Mouse (Mus musculus) heart, embryonic 15.5 days (tissue): Measurements from ENCODE around the gene Sp3. TPM values are rescaled to one million over a fixed set of nuclear protein-coding genes. Genes with fewer than 3 reads are reported as not detected.

Experiments
- ATAC-seq: fragments of 200-750 bp; cut with Nextera tagmentation; replicated peaks from 2 replicates; pipeline ENCODE4 v1.8.0; 2017; ENCODE audit warnings: low read depth, moderate TSS enrichment; ENCODE audit not compliant: insufficient number of reproducible peaks, insufficient read depth, low FRiP score
- H3K27ac ChIP-seq: fragments of 300-500 bp; sonication (generic); 2 replicates; pipeline ENCODE4 v1.5.1; 2015; ENCODE audit warnings: mild to moderate bottlenecking, inconsistent platforms
- H3K27me3 ChIP-seq: fragments of 300-500 bp; sonication (generic); 2 replicates; pipeline ENCODE4 v1.6.1; 2015; ENCODE audit warnings: inconsistent platforms
- H3K36me3 ChIP-seq: fragments of 300-500 bp; sonication (generic); 2 replicates; pipeline ENCODE4 v1.6.1; 2015; ENCODE audit warnings: mild to moderate bottlenecking, inconsistent platforms
- H3K4me1 ChIP-seq: fragments of 300-500 bp; sonication (generic); replicated peaks from 2 replicates; pipeline ENCODE4 v1.6.1; 2015; ENCODE audit warnings: inconsistent platforms
- H3K4me2 ChIP-seq: fragments of 300-500 bp; sonication (generic); 2 replicates; pipeline ENCODE4 v1.6.1; 2015; ENCODE audit warnings: inconsistent platforms, mild to moderate bottlenecking, moderate library complexity
- H3K4me3 ChIP-seq: fragments of 300-500 bp; sonication (generic); 2 replicates; pipeline ENCODE4 v1.5.1; 2015; ENCODE audit warnings: mild to moderate bottlenecking, inconsistent platforms
- H3K9ac ChIP-seq: fragments of 300-500 bp; sonication (generic); 2 replicates; pipeline ENCODE4 v1.6.1; 2015; ENCODE audit warnings: mild to moderate bottlenecking, inconsistent platforms
- H3K9me3 ChIP-seq: fragments of 300-500 bp; sonication (generic); replicated peaks from 2 replicates; pipeline ENCODE4 v1.6.1; 2016; ENCODE audit warnings: inconsistent platforms
- WGBS: fragments of 180-500 bp; shearing (Covaris S2); methylation state at CpG from one replicate; pipeline ENCODE4 v1.1.7; 2015; ENCODE audit warnings: mixed read lengths; 5-methylcytosine and 5-hydroxymethylcytosine counted together
- polyA plus RNA-seq: library from polyadenylated mRNA; unstranded; fragments of >200 nt; fragmentation: Nextera tagmentation; extraction: Ambion mirVana; gene quantifications from 2 replicates; pipeline ENCODE4 v1.2.1, GENCODE M21; 2015

Gene Sp3
- polyA plus RNA-seq, 1 experiment from 2014 or later, result 31.3 TPM

- no peaks in the 10 kb centered on the region for H3K9me3 ChIP-seq
- H3K27ac ChIP-seq, result no peak overlapping the region
- H3K4me2 ChIP-seq, result peak overlapping the region; percentile 29; the same call in 1 of the 2 replicates
- H3K9ac ChIP-seq, result no peak overlapping the region
- no peak overlapping the region for H3K4me3 ChIP-seq
- no peaks in the 10 kb centered on the region for H3K27me3 ChIP-seq
- H3K36me3 ChIP-seq, result peaks cover 10% of the 10 kb centered on the region
- peaks cover 20% of the 10 kb centered on the region for H3K4me1 ChIP-seq
- no peak for ATAC-seq
Measured at GRCm38 (mm10) chr2:72976036-72976435, 4.2 kb downstream of the Sp3 start.

GRCm38 (mm10) chr2:72970831-72971230 is 9.4 kb downstream of the Sp3 start:
- no peak overlapping the region for H3K9ac ChIP-seq
- ATAC-seq, result no peak
- H3K36me3 ChIP-seq, result peaks cover 28% of the 10 kb centered on the region
- WGBS, result 89% methylated on average over 6 of the region's 6 CpGs
- H3K4me3 ChIP-seq, result no peak overlapping the region
- no peaks in the 10 kb centered on the region for H3K9me3 ChIP-seq
- no peak overlapping the region for H3K27ac ChIP-seq
- H3K4me2 ChIP-seq, result no peak overlapping the region
- peaks cover 8% of the 10 kb centered on the region for H3K4me1 ChIP-seq
- H3K27me3 ChIP-seq, result no peaks in the 10 kb centered on the region

- no peak overlapping the region for H3K9ac ChIP-seq
- WGBS, result 90% methylated on average over 4 of the region's 4 CpGs
- H3K36me3 ChIP-seq, result peaks cover 28% of the 10 kb centered on the region
- no peak overlapping the region for H3K4me3 ChIP-seq
- no peaks in the 10 kb centered on the region for H3K27me3 ChIP-seq
- no peak overlapping the region for H3K4me2 ChIP-seq
- ATAC-seq, result no peak
- H3K9me3 ChIP-seq, result no peaks in the 10 kb centered on the region
- H3K27ac ChIP-seq, result no peak overlapping the region
- H3K4me1 ChIP-seq, result peaks cover 4% of the 10 kb centered on the region; the same call in 1 of the 2 replicates
Measured at GRCm38 (mm10) chr2:72970302-72970701, 9.9 kb downstream of the Sp3 start.

GRCm38 (mm10) chr2:72968536-72968935 is 11.7 kb downstream of the Sp3 start:
- no peak overlapping the region for H3K4me3 ChIP-seq
- ATAC-seq, result no peak
- WGBS, result 96% methylated on average over 1 of the region's 1 CpGs
- H3K27me3 ChIP-seq, result no peaks in the 10 kb centered on the region
- no peak overlapping the region for H3K9ac ChIP-seq
- no peaks in the 10 kb centered on the region for H3K4me1 ChIP-seq
- no peak overlapping the region for H3K4me2 ChIP-seq
- no peak overlapping the region for H3K27ac ChIP-seq
- no peaks in the 10 kb centered on the region for H3K9me3 ChIP-seq
- peaks cover 28% of the 10 kb centered on the region for H3K36me3 ChIP-seq

- H3K4me3 ChIP-seq, result no peak overlapping the region
- ATAC-seq, result no peak
Measured at GRCm38 (mm10) chr2:72965450-72965849, 14.8 kb downstream of the Sp3 start.

GRCm38 (mm10) chr2:72956415-72956814 is 23.8 kb downstream of the Sp3 start:
- H3K4me1 ChIP-seq, result 0 out of 2 replicates have a peak, but pooled peaks cover 2% of the 10 kb centered on the region
- H3K27me3 ChIP-seq, result no peaks in the 10 kb centered on the region
- peaks cover 23% of the 10 kb centered on the region for H3K36me3 ChIP-seq
- ATAC-seq, result no peak
- H3K9ac ChIP-seq, result no peak overlapping the region
- no peak overlapping the region for H3K4me3 ChIP-seq
- no peaks in the 10 kb centered on the region; the same call in 1 of the 2 replicates for H3K9me3 ChIP-seq
- H3K27ac ChIP-seq, result no peak overlapping the region
- H3K4me2 ChIP-seq, result no peak overlapping the region
- WGBS, result 96% methylated on average over 3 of the region's 3 CpGs

More at GRCm38 (mm10) chr2:72965450-72965849, 14.8 kb downstream of the Sp3 start:
- 78% methylated on average over 2 of the region's 2 CpGs for WGBS
- Histone ChIP-seq H3K27me3 (no peaks in the 10 kb centered on the region), H3K9me3 (no peaks in the 10 kb centered on the region; the same call in 1 of the 2 replicates), H3K4me1 (peaks cover 3% of the 10 kb centered on the region; the same call in 1 of the 2 replicates), H3K36me3 (peaks cover 20% of the 10 kb centered on the region), H3K4me2 (no peak overlapping the region), H3K9ac (no peak overlapping the region), H3K27ac (no peak overlapping the region)

GRCm38 (mm10) chr2:72952979-72953378 is 27.3 kb downstream of the Sp3 start:
- no peaks in the 10 kb centered on the region for H3K4me1 ChIP-seq
- no peak overlapping the region for H3K4me3 ChIP-seq
- H3K27ac ChIP-seq, result no peak overlapping the region
- WGBS, result 90% methylated on average over 3 of the region's 3 CpGs
- no peak overlapping the region for H3K9ac ChIP-seq
- H3K36me3 ChIP-seq, result peaks cover 21% of the 10 kb centered on the region
- ATAC-seq, result no peak
- no peak overlapping the region for H3K4me2 ChIP-seq
- no peaks in the 10 kb centered on the region for H3K27me3 ChIP-seq
- no peaks in the 10 kb centered on the region for H3K9me3 ChIP-seq

GRCm38 (mm10) chr2:72935937-72936336 is 44.3 kb downstream of the Sp3 start:
- no peak overlapping the region for H3K4me3 ChIP-seq
- no peaks in the 10 kb centered on the region for H3K4me1 ChIP-seq
- WGBS, result 28% methylated on average over 1 of the region's 1 CpGs
- H3K27ac ChIP-seq, result no peak overlapping the region
- peaks cover 19% of the 10 kb centered on the region; the same call in 1 of the 2 replicates for H3K36me3 ChIP-seq
- no peak overlapping the region for H3K9ac ChIP-seq
- H3K4me2 ChIP-seq, result no peak overlapping the region
- ATAC-seq, result no peak
- no peaks in the 10 kb centered on the region for H3K9me3 ChIP-seq
- H3K27me3 ChIP-seq, result no peaks in the 10 kb centered on the region

- H3K9me3 ChIP-seq, result no peaks in the 10 kb centered on the region
- no peak overlapping the region for H3K27ac ChIP-seq
- peaks cover 3% of the 10 kb centered on the region; the same call in 1 of the 2 replicates for H3K36me3 ChIP-seq
- ATAC-seq, result no peak
- no peak overlapping the region for H3K4me3 ChIP-seq
- H3K4me1 ChIP-seq, result no peaks in the 10 kb centered on the region
- H3K4me2 ChIP-seq, result no peak overlapping the region
- no peak overlapping the region for H3K9ac ChIP-seq
- H3K27me3 ChIP-seq, result no peaks in the 10 kb centered on the region
Measured at GRCm38 (mm10) chr2:72932186-72932585, 48.1 kb downstream of the Sp3 start.

GRCm38 (mm10) chr2:72924981-72925380 is 55.3 kb downstream of the Sp3 start:
- H3K27ac ChIP-seq, result no peak overlapping the region
- no peaks in the 10 kb centered on the region for H3K4me1 ChIP-seq
- H3K9me3 ChIP-seq, result no peaks in the 10 kb centered on the region
- no peaks in the 10 kb centered on the region for H3K27me3 ChIP-seq
- H3K4me2 ChIP-seq, result no peak overlapping the region
- no peak overlapping the region for H3K9ac ChIP-seq
- H3K36me3 ChIP-seq, result no peaks in the 10 kb centered on the region
- H3K4me3 ChIP-seq, result no peak overlapping the region
- WGBS, result 82% methylated on average over 10 of the region's 10 CpGs
- ATAC-seq, result no peak

GRCm38 (mm10) chr2:72916170-72916569 is 64.1 kb downstream of the Sp3 start:
- no peak overlapping the region for H3K4me3 ChIP-seq
- no peaks in the 10 kb centered on the region for H3K27me3 ChIP-seq
- no peaks in the 10 kb centered on the region for H3K36me3 ChIP-seq
- WGBS, result 72% methylated on average over 4 of the region's 4 CpGs
- no peak overlapping the region for H3K4me2 ChIP-seq
- no peak overlapping the region for H3K27ac ChIP-seq
- no peak for ATAC-seq
- no peaks in the 10 kb centered on the region for H3K9me3 ChIP-seq
- H3K9ac ChIP-seq, result no peak overlapping the region
- peaks cover 17% of the 10 kb centered on the region for H3K4me1 ChIP-seq

GRCm38 (mm10) chr2:72915245-72915930 is 64.9 kb downstream of the Sp3 start:
- no peak overlapping the region for H3K4me3 ChIP-seq

More at GRCm38 (mm10) chr2:72915245-72915930, 64.9 kb downstream of the Sp3 start:
- H3K4me2 ChIP-seq, result no peak overlapping the region
- H3K9me3 ChIP-seq, result no peaks in the 10 kb centered on the region
- peaks cover 17% of the 10 kb centered on the region for H3K4me1 ChIP-seq
- 52% methylated on average over 7 of the region's 7 CpGs for WGBS
- peak overlapping the region; percentile 51 for H3K27ac ChIP-seq
- ATAC-seq, result no peak
- H3K27me3 ChIP-seq, result no peaks in the 10 kb centered on the region
- no peaks in the 10 kb centered on the region for H3K36me3 ChIP-seq
- H3K9ac ChIP-seq, result no peak overlapping the region
